In the genomic region with DNA sequence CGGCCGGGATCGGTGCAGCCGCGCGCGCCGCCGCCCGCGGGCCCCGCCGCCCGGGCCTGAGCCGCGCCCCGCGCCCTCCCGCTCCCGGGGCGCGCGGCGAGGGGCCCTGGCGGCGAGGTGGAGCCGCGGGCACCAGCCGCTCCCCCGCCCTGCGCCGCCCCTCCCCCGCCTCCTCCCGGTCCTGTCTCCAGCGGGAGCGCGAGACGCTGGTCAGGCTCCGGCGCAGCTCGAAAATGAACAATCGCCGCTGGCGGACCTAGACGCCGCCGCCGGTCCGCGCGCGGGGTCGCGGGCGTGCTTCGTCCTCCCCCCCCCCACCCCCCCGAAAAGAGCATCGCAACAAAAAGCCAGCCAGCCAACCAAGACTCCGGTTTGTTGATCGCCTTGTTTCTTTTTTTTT, we compare ENCODE assay signal across 8 mouse cellular contexts. TPM values are rescaled to one million over a fixed set of nuclear protein-coding genes. Genes with fewer than 3 reads are reported as not detected.
A peak's percentile ranks its signal among the peaks of the same experiment; 100 is the strongest.
DNase-seq lines count a peak whose midpoint lies in the region; ATAC-seq and TF ChIP-seq lines count a peak whose summit lies in the region.

No protein-coding gene starts in this region.

- no peaks in the 10 kb centered on the region for H3K36me3 ChIP-seq in heart, embryonic 13.5 days
- no peaks in the 10 kb centered on the region for H3K36me3 ChIP-seq in forebrain, embryonic 15.5 days
- H3K36me3 ChIP-seq in liver, postnatal 0 days (replicated peaks; ENCODE audit: insufficient read depth, low read length), result no peaks in the 10 kb centered on the region

- DNase-seq in heart, postnatal 36 days, result no peak
- DNase-seq in Muller cell, postnatal 12 days (ENCODE audit: inconsistent ontology term), result peak; percentile 10
- no peak for DNase-seq in liver, postnatal 0 days
- no peak for DNase-seq in ovary, adult 18-20 months (ENCODE audit: low spot score)
- no peak for DNase-seq in adrenal gland, adult 8-10 months
- no peak for DNase-seq in gastrocnemius, postnatal 36 days

- no peak for ATAC-seq in heart, embryonic 13.5 days (ENCODE audit: extremely low read depth, insufficient number of reproducible peaks, low FRiP score, low TSS enrichment)
- no peak for ATAC-seq in forebrain, embryonic 15.5 days (replicated peaks)
- ATAC-seq in liver, postnatal 0 days, result no peak

- H3K27ac ChIP-seq in heart, embryonic 13.5 days (replicated peaks), result no peak overlapping the region
- H3K27ac ChIP-seq in forebrain, embryonic 15.5 days (replicated peaks), result peak overlapping the region; percentile 51; the same call in 1 of the 2 replicates
- H3K27ac ChIP-seq in liver, postnatal 0 days (ENCODE audit: low read depth), result no peak overlapping the region

- intact Hi-C loops in heart, postnatal 36 days (cut with DNase I), result no loop called here
- intact Hi-C loops in gastrocnemius, postnatal 36 days (cut with DNase I), result no loop called here

- peaks cover 95% of the 10 kb centered on the region for H3K27me3 ChIP-seq in heart, embryonic 13.5 days (replicated peaks)
- peaks cover 24% of the 10 kb centered on the region for H3K27me3 ChIP-seq in forebrain, embryonic 15.5 days
- peaks cover 44% of the 10 kb centered on the region for H3K27me3 ChIP-seq in liver, postnatal 0 days (ENCODE audit: insufficient read depth, low read length)

- under 1% methylated on average over 29 of the region's 60 CpGs for WGBS in heart, embryonic 13.5 days
- WGBS in forebrain, embryonic 15.5 days, result under 1% methylated on average over 38 of the region's 60 CpGs
- 2% methylated on average over 25 of the region's 60 CpGs for WGBS in liver, postnatal 0 days (ENCODE audit: insufficient replicate concordance)

- peak overlapping the region; percentile 57 for H3K4me3 ChIP-seq in heart, embryonic 13.5 days
- peak overlapping the region; percentile 80 for H3K4me3 ChIP-seq in forebrain, embryonic 15.5 days
- no peak overlapping the region for H3K4me3 ChIP-seq in liver, postnatal 0 days (ENCODE audit: low read depth, low read length)

- TF ChIP-seq EP300 in liver, postnatal 0 days (IDR thresholded peaks at IDR 0.05; ENCODE audit: low read depth), result no peak

- peaks cover 17% of the 10 kb centered on the region; the same call in 1 of the 2 replicates for H3K4me1 ChIP-seq in heart, embryonic 13.5 days
- H3K4me1 ChIP-seq in forebrain, embryonic 15.5 days, result peaks cover 31% of the 10 kb centered on the region
- H3K4me1 ChIP-seq in liver, postnatal 0 days (ENCODE audit: insufficient read depth), result no peaks in the 10 kb centered on the region

- no peak for TF ChIP-seq CTCF in liver, postnatal 0 days (IDR thresholded peaks at IDR 0.05; ENCODE audit: low read depth)

- H3K9me3 ChIP-seq in heart, embryonic 13.5 days, result 0 out of 2 replicates have a peak, but pooled peaks cover 6% of the 10 kb centered on the region
- no peaks in the 10 kb centered on the region for H3K9me3 ChIP-seq in forebrain, embryonic 15.5 days
- H3K9me3 ChIP-seq in liver, postnatal 0 days (ENCODE audit: low read length), result no peaks in the 10 kb centered on the region

- peak overlapping the region; percentile 52 for H3K9ac ChIP-seq in heart, embryonic 13.5 days
- peak overlapping the region; percentile 73 for H3K9ac ChIP-seq in forebrain, embryonic 15.5 days (replicated peaks)
- H3K9ac ChIP-seq in liver, postnatal 0 days (replicated peaks), result no peak overlapping the region

- H3K4me2 ChIP-seq in heart, embryonic 13.5 days, result peak overlapping the region; percentile 79
- peak overlapping the region; percentile 75 for H3K4me2 ChIP-seq in forebrain, embryonic 15.5 days (replicated peaks)
- H3K4me2 ChIP-seq in liver, postnatal 0 days (ENCODE audit: low read depth, low read length), result peak overlapping the region; percentile 44; the same call in 1 of the 2 replicates

RNA-seq across cellular contexts. Expression of gene Jph3, which starts 0.7 kb away (rescaled TPM):
- 0.42 and 0.44 TPM in 2 replicates for polyA plus RNA-seq in heart, embryonic 13.5 days (2015; fragmentation: Nextera tagmentation; extraction: Ambion mirVana)
- total RNA-seq in heart, postnatal 36 days (2021), result under 1 TPM in 1 of 2 experiments, not detected in 1; 0.08 TPM
- polyA plus RNA-seq in forebrain, embryonic 15.5 days (2015; fragmentation: Nextera tagmentation; extraction: Ambion mirVana), result 79.9 and 82.5 TPM in 2 replicates
- 0.11 TPM in 2 replicates for polyA plus RNA-seq in liver, postnatal 0 days (2015; fragmentation: Nextera tagmentation; extraction: Ambion mirVana)
- 1 to 10 TPM; 3.2 to 6.1 (median 4.6) TPM for total RNA-seq in adrenal gland, adult 8-10 months (2022)
- not detected for total RNA-seq in gastrocnemius, postnatal 36 days (2021)
